Mouse (Mus musculus) hindbrain, embryonic 11.5 days (tissue): ENCODE measurements around the gene Zfp771. TPM values are rescaled to one million over a fixed set of nuclear protein-coding genes. Genes with fewer than 3 reads are reported as not detected.
A peak's percentile ranks its signal among the peaks of the same experiment; 100 is the strongest.

Experiments
- ATAC-seq: fragments of 200-750 bp; cut with Nextera tagmentation; 2 replicates; pipeline ENCODE4 v1.8.0; 2017; ENCODE audit warnings: mild to moderate bottlenecking, moderate TSS enrichment, moderate library complexity; ENCODE audit not compliant: low FRiP score
- DNase-seq: peaks from one replicate; pipeline ENCODE4 v3.0.0-alpha.2; 2015; ENCODE audit warnings: low spot score
- H3K27ac ChIP-seq: fragments of 300-500 bp; sonication (generic); 2 replicates; pipeline ENCODE4 v1.5.1; 2014; ENCODE audit warnings: mild to moderate bottlenecking, low read depth, low read length
- H3K27me3 ChIP-seq: fragments of 300-500 bp; sonication (generic); 2 replicates; pipeline ENCODE4 v1.6.1; 2014; ENCODE audit warnings: mild to moderate bottlenecking, low read length, moderate library complexity, mixed read lengths; ENCODE audit not compliant: control insufficient read depth, insufficient read depth
- H3K36me3 ChIP-seq: fragments of 300-500 bp; sonication (generic); 2 replicates; pipeline ENCODE4 v1.6.1; 2014; ENCODE audit warnings: mild to moderate bottlenecking, low read length, moderate library complexity, mixed read lengths; ENCODE audit not compliant: control insufficient read depth, insufficient read depth
- H3K4me1 ChIP-seq: fragments of 300-500 bp; sonication (generic); replicated peaks from 2 replicates; pipeline ENCODE4 v1.6.1; 2014; ENCODE audit warnings: low read length, mixed read lengths; ENCODE audit not compliant: control insufficient read depth, insufficient read depth
- H3K4me2 ChIP-seq: fragments of 300-500 bp; sonication (generic); replicated peaks from 2 replicates; pipeline ENCODE4 v1.6.1; 2014; ENCODE audit warnings: mild to moderate bottlenecking, low read depth, low read length
- H3K4me3 ChIP-seq: fragments of 300-500 bp; sonication (generic); 2 replicates; pipeline ENCODE4 v1.5.1; 2014; ENCODE audit warnings: low read depth, low read length
- H3K9ac ChIP-seq: fragments of 300-500 bp; sonication (generic); 2 replicates; pipeline ENCODE4 v1.6.1; 2014; ENCODE audit warnings: low read depth, low read length
- H3K9me3 ChIP-seq: fragments of 300-500 bp; sonication (generic); 2 replicates; pipeline ENCODE4 v1.6.1; 2016; ENCODE audit warnings: low read length; ENCODE audit not compliant: control insufficient read depth
- WGBS: fragments of 180-500 bp; shearing (Covaris S2); extraction: QIAGEN DNeasy Blood & Tissue Kit; methylation state at CpG from one replicate; pipeline ENCODE4 v1.1.7; 2014; 5-methylcytosine and 5-hydroxymethylcytosine counted together
- polyA plus RNA-seq: library from polyadenylated mRNA; unstranded; fragments of >200 nt; fragmentation: Nextera tagmentation; extraction: Ambion mirVana; gene quantifications from 2 replicates; pipeline ENCODE4 v1.2.1, GENCODE M21; 2014

Zfp771 gene
- polyA plus RNA-seq = 53.2 and 54.0 TPM in 2 replicates

- H3K4me3 ChIP-seq = peak within 1 kb of the TSS; percentile 87
- H3K27me3 ChIP-seq = no peaks in the 10 kb centered on the region
- peak within 1 kb of the TSS; percentile 90 for H3K4me2 ChIP-seq
- peak; percentile 97 for DNase-seq
- H3K36me3 ChIP-seq = no peaks in the 10 kb centered on the region
- H3K9me3 ChIP-seq = no peaks in the 10 kb centered on the region
- peaks cover 4% of the 10 kb centered on the region; the same call in 1 of the 2 replicates for H3K4me1 ChIP-seq
- H3K9ac ChIP-seq = peak within 1 kb of the TSS; percentile 88
- peak; percentile 96 for ATAC-seq
- WGBS = under 1% methylated on average over 55 of the region's 56 CpGs
- peak within 1 kb of the TSS; percentile 74 for H3K27ac ChIP-seq
These were observed at the start of gene Zfp771 for GRCm38 (mm10) chr7:127243870-127244657. Gene Zfp771 (plus strand): TSS chr7:127244274.

- H3K4me2 ChIP-seq = peak overlapping the region; percentile 80
- H3K36me3 ChIP-seq = peaks cover 17% of the 10 kb centered on the region; the same call in 1 of the 2 replicates
- no peaks in the 10 kb centered on the region for H3K27me3 ChIP-seq
- no peak overlapping the region for H3K27ac ChIP-seq
- H3K9ac ChIP-seq = peak overlapping the region; percentile 81; the same call in 1 of the 2 replicates
- DNase-seq (no peak), ATAC-seq (no peak)
- 84% methylated on average over 7 of the region's 7 CpGs for WGBS
- H3K4me3 ChIP-seq = peak overlapping the region; percentile 69
- H3K4me1 ChIP-seq = peaks cover 5% of the 10 kb centered on the region; the same call in 1 of the 2 replicates
- H3K9me3 ChIP-seq = no peaks in the 10 kb centered on the region
These were observed 49.4 kb upstream of the Zfp771 start for GRCm38 (mm10) chr7:127194633-127195029.

GRCm38 (mm10) chr7:127195544-127196295 lies 48.4 kb upstream of the Zfp771 start, which contains the start of gene Cd2bp2:
Gene Cd2bp2 (minus strand): TSS chr7:127196050.
- Histone ChIP-seq H3K36me3 (peaks cover 17% of the 10 kb centered on the region; the same call in 1 of the 2 replicates), H3K9me3 (no peaks in the 10 kb centered on the region), H3K4me2 (peak within 1 kb of the TSS; percentile 83), H3K4me3 (peak within 1 kb of the TSS; percentile 69), H3K27ac (peak within 1 kb of the TSS; percentile 85), H3K9ac (peak within 1 kb of the TSS; percentile 81), H3K4me1 (peaks cover 5% of the 10 kb centered on the region; the same call in 1 of the 2 replicates), H3K27me3 (no peaks in the 10 kb centered on the region)
- under 1% methylated on average over 51 of the region's 51 CpGs for WGBS
- peak; percentile 96 for DNase-seq
- ATAC-seq = peak; percentile 97

- Histone ChIP-seq H3K4me3 (peak overlapping the region; percentile 69), H3K9me3 (no peaks in the 10 kb centered on the region), H3K27me3 (no peaks in the 10 kb centered on the region), H3K4me2 (peak overlapping the region; percentile 83), H3K9ac (peak overlapping the region; percentile 74), H3K4me1 (peaks cover 5% of the 10 kb centered on the region; the same call in 1 of the 2 replicates), H3K27ac (peak overlapping the region; percentile 80), H3K36me3 (peaks cover 20% of the 10 kb centered on the region; the same call in 1 of the 2 replicates)
- 64% methylated on average over 11 of the region's 11 CpGs for WGBS
- ATAC-seq (no peak), DNase-seq (no peak)
These were observed 47.6 kb upstream of the Zfp771 start for GRCm38 (mm10) chr7:127196484-127196883.

GRCm38 (mm10) chr7:127206606-127207005 lies 37.5 kb upstream of the Zfp771 start:
- Histone ChIP-seq H3K27me3 (no peaks in the 10 kb centered on the region), H3K36me3 (no peaks in the 10 kb centered on the region), H3K4me2 (peak overlapping the region; percentile 96), H3K27ac (no peak overlapping the region), H3K9ac (peak overlapping the region; percentile 92), H3K9me3 (no peaks in the 10 kb centered on the region), H3K4me3 (peak overlapping the region; percentile 90), H3K4me1 (peaks cover 6% of the 10 kb centered on the region; the same call in 1 of the 2 replicates)
- 60% methylated on average over 2 of the region's 2 CpGs for WGBS
- ATAC-seq (no peak), DNase-seq (no peak)

GRCm38 (mm10) chr7:127207374-127208294 lies 36.4 kb upstream of the Zfp771 start:
- Histone ChIP-seq H3K4me2 (peak overlapping the region; percentile 96), H3K9ac (peak overlapping the region; percentile 92)
- WGBS = under 1% methylated on average over 48 of the region's 53 CpGs

GRCm38 (mm10) chr7:127208295-127208552 lies 35.9 kb upstream of the Zfp771 start, which contains the start of gene Tbc1d10b:
Gene Tbc1d10b (minus strand): TSS chr7:127208468.
- H3K9me3 ChIP-seq = no peaks in the 10 kb centered on the region
- H3K36me3 ChIP-seq = no peaks in the 10 kb centered on the region
- no peaks in the 10 kb centered on the region for H3K27me3 ChIP-seq
- WGBS = 1% methylated on average over 22 of the region's 44 CpGs
- peak within 1 kb of the TSS; percentile 92 for H3K9ac ChIP-seq
- ATAC-seq (peak; percentile 51), DNase-seq (no peak)
- peak within 1 kb of the TSS; percentile 77 for H3K27ac ChIP-seq
- peak within 1 kb of the TSS; percentile 96 for H3K4me2 ChIP-seq
- peak within 1 kb of the TSS; percentile 90 for H3K4me3 ChIP-seq
- peaks cover 6% of the 10 kb centered on the region; the same call in 1 of the 2 replicates for H3K4me1 ChIP-seq

More at GRCm38 (mm10) chr7:127207374-127208294, 36.4 kb upstream of the Zfp771 start:
- Histone ChIP-seq H3K9me3 (no peaks in the 10 kb centered on the region), H3K4me1 (peaks cover 6% of the 10 kb centered on the region; the same call in 1 of the 2 replicates), H3K4me3 (peak overlapping the region; percentile 90), H3K27ac (peak overlapping the region; percentile 77), H3K36me3 (no peaks in the 10 kb centered on the region), H3K27me3 (no peaks in the 10 kb centered on the region)
- ATAC-seq = peak; percentile 36
- DNase-seq = no peak
